Mouse (Mus musculus): ENCODE measurements around the gene Cers6. TPM values are rescaled to one million over a fixed set of nuclear protein-coding genes. Genes with fewer than 3 reads are reported as not detected.

The Cers6 gene
- polyA plus RNA-seq (2015; fragmentation: Nextera tagmentation; extraction: Ambion mirVana) = 36.7 and 40.1 TPM in 2 replicates

DNA sequence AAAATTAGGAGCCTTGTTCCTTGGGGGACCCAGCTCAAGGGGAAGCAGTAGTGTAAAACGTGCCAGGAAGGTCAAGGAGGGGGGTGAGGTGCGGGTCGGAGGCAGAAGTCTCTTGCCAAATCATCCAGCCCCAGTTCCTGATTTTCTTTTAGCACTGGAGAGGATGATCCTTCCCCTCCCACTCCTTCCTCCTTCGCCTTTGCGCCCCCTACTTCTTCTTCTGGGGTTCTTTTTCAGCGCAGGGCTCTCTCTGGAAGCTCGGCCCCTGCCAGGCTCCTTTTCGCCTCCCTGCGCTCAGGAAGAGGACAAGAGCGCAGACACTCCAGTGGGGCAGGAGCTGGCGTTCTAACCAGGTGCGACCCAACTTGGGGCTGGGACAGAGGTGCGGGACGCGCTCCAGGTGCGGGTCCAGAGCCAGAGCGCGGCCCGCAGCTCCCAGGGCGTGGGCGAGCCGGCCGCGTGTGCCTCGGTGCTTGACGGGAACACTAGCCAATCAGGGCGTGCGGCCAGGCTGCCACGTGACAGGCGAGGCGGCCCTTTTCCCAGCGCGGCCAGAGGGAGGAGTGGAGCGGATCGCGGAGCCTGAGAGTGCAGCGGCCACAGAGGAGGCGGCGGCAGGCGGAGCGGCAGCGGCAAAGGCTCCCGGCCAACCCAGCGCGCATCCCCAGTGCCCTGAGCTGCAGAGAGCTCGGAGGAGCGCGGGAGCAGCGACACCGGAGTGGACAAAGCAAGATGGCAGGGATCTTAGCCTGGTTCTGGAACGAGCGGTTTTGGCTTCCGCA lies at the start of gene Cers6:
Gene Cers6 (plus strand): TSS at position 538 of the 782 bp plus-strand sequence.
- ATAC-seq = peak; percentile 98
- H3K4me1 ChIP-seq = peaks cover 22% of the 10 kb centered on the region
- peak within 1 kb of the TSS; percentile 90 for H3K4me3 ChIP-seq
- under 1% methylated on average over 53 of the region's 53 CpGs for WGBS
- H3K9ac ChIP-seq = peak within 1 kb of the TSS; percentile 91
- peak within 1 kb of the TSS; percentile 70 for H3K4me2 ChIP-seq
- H3K9me3 ChIP-seq (replicated peaks) = no peaks in the 10 kb centered on the region
- H3K27me3 ChIP-seq = peaks cover 8% of the 10 kb centered on the region
- H3K27ac ChIP-seq = peak within 1 kb of the TSS; percentile 85
- H3K36me3 ChIP-seq (ENCODE audit: poor library complexity, severe bottlenecking) = no peaks in the 10 kb centered on the region

DNA sequence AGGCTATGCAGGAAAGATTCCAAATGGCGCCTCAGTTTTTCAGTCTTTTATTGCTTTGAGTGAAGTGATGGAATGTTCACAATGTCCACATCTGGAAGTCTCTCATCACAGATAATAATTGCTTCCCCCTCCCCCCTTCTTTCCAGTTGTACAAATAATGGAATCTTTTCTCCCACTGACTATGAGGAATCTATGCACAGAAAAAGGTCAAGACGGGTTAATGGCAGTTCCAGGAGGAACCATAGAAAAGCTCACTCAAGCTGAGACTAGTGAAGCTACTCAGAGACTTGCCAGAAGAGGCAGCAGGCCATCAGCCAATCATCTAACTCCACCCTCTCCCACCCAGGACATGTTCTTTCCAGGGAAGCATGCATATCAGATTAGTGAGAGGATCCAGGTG lies 46.8 kb upstream of the Cers6 start:
- no peaks in the 10 kb centered on the region for H3K4me1 ChIP-seq
- no peak overlapping the region for H3K4me2 ChIP-seq
- H3K36me3 ChIP-seq (ENCODE audit: poor library complexity, severe bottlenecking) = no peaks in the 10 kb centered on the region
- H3K9ac ChIP-seq = no peak overlapping the region
- 70% methylated on average over 2 of the region's 2 CpGs for WGBS
- no peak overlapping the region for H3K4me3 ChIP-seq
- no peak overlapping the region for H3K27ac ChIP-seq
- no peaks in the 10 kb centered on the region for H3K27me3 ChIP-seq
- H3K9me3 ChIP-seq (replicated peaks) = no peaks in the 10 kb centered on the region
- ATAC-seq = no peak

DNA sequence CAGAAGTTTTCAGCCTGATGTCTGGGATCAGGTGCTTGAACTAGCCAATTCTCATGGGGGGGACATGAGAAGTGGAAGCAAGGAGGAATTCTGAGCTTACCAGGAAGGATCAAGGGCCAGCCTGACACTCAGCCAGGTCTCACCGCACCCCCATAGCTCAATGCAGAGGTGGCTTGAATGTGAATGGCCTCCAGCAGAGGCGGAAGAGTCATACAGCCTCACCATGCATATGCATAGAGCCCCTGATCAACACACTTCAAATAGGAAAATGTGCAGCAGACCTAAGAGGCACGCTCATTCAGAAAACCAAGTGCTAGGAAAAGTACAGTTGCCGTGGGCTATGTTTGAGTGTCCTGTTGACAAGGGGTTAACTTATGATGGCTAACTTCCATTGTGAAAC lies 42.2 kb upstream of the Cers6 start:
- Histone ChIP-seq H3K4me2 (no peak overlapping the region), H3K27ac (no peak overlapping the region), H3K9me3 (replicated peaks) (no peaks in the 10 kb centered on the region), H3K4me3 (no peak overlapping the region), H3K36me3 (ENCODE audit: poor library complexity, severe bottlenecking) (no peaks in the 10 kb centered on the region), H3K9ac (no peak overlapping the region), H3K27me3 (no peaks in the 10 kb centered on the region), H3K4me1 (peaks cover 8% of the 10 kb centered on the region)
- 83% methylated on average over 4 of the region's 4 CpGs for WGBS
- ATAC-seq = no peak

DNA sequence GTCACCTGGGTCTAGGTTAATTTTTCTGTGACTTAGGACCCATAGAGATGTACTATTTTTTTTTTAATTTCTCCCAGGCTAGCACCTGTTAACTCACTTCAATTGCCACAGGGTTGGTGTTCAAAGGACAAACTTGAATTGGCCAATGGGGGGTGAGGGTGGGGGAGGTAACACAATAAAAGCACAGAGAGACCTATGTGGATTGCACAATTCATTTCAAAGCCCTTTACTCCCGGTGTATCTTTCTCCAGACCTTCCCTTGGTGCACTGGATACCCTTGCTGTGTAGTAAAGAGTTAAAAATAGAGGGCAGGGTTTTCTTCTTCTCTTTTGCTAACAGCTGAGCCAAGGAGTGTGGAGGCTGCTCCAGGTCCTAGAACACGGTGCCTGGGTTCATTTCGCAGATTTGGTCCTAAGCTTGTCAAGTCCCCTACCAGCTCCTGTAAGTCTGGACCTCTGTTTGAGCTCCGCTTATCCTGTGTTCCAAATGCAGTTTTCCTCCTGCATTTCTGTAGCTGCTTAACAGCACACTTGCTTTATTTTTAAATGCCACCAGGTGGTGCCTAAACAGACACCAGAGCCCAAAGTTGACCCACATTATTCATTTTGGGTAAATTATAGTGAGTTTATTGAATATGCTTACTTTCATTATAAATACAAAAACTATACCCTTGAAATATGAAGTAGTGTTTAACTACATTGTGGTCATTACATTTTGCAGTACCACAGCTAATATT lies 38.9 kb upstream of the Cers6 start:
- H3K4me2 ChIP-seq = no peak overlapping the region
- 74% methylated on average over 4 of the region's 4 CpGs for WGBS
- no peaks in the 10 kb centered on the region for H3K9me3 ChIP-seq (replicated peaks)
- H3K36me3 ChIP-seq (ENCODE audit: poor library complexity, severe bottlenecking) = no peaks in the 10 kb centered on the region
- ATAC-seq = no peak
- H3K4me1 ChIP-seq = peaks cover 8% of the 10 kb centered on the region
- no peak overlapping the region for H3K4me3 ChIP-seq
- no peak overlapping the region for H3K9ac ChIP-seq
- no peak overlapping the region for H3K27ac ChIP-seq
- no peaks in the 10 kb centered on the region for H3K27me3 ChIP-seq

DNA sequence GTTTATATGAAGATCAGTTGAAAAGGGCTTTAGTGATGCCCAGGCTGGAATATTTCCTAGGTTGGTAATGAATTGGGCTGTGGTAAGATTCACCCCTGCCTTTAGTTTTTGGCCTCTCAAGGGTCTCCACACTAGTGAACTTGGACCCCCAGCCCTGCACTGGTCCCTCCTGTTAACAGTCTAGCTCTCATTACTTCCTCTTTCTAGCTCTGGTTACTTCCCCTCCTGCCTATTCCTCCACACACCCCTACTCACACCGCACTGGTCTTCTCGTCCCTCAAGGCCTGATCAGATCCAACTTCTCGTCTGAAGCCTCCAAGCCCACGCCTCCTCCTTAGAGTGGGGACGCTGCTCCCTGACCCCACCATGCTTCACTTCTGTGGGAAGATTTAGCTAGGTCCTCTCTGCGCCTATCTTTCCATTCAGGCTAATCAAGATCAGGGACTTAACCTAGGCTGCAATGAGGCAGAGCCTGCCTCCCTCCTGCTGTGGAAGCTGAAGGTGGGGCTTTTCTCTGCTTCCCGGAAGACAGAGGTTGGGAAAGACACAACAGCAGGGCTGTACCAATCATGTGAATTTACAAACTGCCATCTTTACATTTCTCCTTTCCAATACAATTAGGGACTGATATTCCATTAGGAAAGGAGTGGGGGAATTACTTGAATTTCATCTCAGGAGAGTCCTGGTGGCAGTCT lies 35.8 kb upstream of the Cers6 start:
- no peaks in the 10 kb centered on the region for H3K36me3 ChIP-seq (ENCODE audit: poor library complexity, severe bottlenecking)
- no peak overlapping the region for H3K27ac ChIP-seq
- WGBS = 70% methylated on average over 7 of the region's 7 CpGs
- H3K4me1 ChIP-seq = peaks cover 8% of the 10 kb centered on the region
- H3K4me3 ChIP-seq = no peak overlapping the region
- H3K4me2 ChIP-seq = no peak overlapping the region
- no peak for ATAC-seq
- no peaks in the 10 kb centered on the region for H3K9me3 ChIP-seq (replicated peaks)
- H3K27me3 ChIP-seq = no peaks in the 10 kb centered on the region
- no peak overlapping the region for H3K9ac ChIP-seq

DNA sequence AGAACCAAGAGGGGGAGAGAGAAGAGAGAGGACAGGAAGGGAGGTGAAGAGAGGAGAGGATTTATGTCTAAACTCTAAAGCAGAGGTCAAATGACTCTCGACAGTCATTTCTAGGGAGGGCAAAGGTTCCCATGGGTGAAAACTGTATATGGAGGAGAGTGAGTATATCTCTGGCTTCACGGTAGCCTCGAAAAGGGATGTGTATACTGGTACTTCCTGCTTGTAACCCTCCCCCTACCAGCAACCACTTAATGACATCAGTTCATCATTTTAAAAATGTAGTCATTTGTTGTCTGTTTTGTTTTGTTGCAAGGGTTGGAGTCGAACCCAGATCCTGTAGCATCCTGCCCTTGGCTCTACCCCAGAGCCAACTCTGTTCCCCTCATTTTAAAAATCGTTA lies 17.9 kb upstream of the Cers6 start:
- no peaks in the 10 kb centered on the region for H3K27me3 ChIP-seq
- no peak overlapping the region for H3K4me2 ChIP-seq
- no peaks in the 10 kb centered on the region for H3K9me3 ChIP-seq (replicated peaks)
- no peak overlapping the region for H3K4me3 ChIP-seq
- H3K4me1 ChIP-seq = no peaks in the 10 kb centered on the region
- H3K36me3 ChIP-seq (ENCODE audit: poor library complexity, severe bottlenecking) = no peaks in the 10 kb centered on the region
- no peak overlapping the region for H3K27ac ChIP-seq
- no peak overlapping the region for H3K9ac ChIP-seq
- 91% methylated on average over 5 of the region's 5 CpGs for WGBS
- no peak for ATAC-seq

DNA sequence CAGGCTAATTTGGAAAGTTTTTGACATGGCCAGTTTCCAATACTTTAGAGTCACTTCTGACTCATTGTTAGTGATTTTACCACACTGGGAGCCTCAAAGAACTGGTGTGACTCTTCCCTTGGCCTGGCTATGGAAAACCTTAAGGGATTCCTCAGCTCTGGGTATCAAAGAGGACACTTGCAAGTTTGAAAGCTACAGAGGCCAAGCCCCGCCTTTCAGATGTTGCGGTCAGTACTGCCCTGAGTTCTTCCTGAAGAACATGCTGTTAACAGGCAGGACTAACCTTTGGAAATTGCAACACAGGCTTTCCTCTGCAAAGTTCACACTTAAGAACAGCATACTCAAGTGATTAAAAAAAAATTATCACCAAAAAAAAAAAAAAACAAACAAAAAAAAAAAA lies 16.7 kb upstream of the Cers6 start:
- H3K36me3 ChIP-seq (ENCODE audit: poor library complexity, severe bottlenecking) = no peaks in the 10 kb centered on the region
- H3K4me3 ChIP-seq = no peak overlapping the region
- no peak overlapping the region for H3K27ac ChIP-seq
- no peak overlapping the region for H3K9ac ChIP-seq
- no peak overlapping the region for H3K4me2 ChIP-seq
- no peaks in the 10 kb centered on the region for H3K27me3 ChIP-seq
- no peaks in the 10 kb centered on the region for H3K4me1 ChIP-seq
- no peaks in the 10 kb centered on the region for H3K9me3 ChIP-seq (replicated peaks)
- ATAC-seq = no peak
- WGBS = 100% methylated on average over 2 of the region's 2 CpGs

DNA sequence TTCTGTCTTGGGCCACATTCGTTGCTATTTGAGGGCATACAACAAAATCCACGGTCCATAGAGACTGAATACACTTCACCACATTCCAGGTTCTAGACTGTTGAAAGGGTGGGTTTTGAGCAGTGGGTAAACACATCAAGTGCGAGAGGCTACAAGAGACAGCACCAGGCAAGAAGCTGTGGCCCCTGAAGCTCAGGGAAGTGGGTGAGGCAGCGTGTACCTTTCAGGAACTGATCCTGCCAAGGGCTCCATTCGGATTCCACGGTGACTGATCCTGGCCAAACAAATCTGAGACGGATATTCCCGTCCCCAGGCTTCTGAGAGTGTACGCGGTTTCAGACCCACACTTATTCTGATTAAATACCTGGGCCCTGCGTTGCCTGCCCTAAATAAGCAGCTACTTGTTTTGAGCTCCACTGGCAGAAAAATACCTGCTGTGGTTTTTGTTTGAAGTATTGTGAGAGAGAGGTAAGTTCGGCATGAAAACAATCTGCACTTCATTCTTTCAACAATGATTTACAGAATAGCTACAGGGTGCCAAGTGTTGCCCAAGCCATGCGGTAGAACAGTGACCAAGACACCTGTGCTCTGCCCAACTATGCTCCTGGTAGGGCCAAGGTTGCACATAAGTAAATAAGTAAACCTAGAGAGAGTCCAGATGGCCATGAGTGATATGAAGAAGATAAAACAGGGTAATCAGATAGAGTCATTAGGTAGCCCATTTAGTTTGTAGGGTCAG lies 16.1 kb upstream of the Cers6 start:
- no peaks in the 10 kb centered on the region for H3K4me1 ChIP-seq

DNA sequence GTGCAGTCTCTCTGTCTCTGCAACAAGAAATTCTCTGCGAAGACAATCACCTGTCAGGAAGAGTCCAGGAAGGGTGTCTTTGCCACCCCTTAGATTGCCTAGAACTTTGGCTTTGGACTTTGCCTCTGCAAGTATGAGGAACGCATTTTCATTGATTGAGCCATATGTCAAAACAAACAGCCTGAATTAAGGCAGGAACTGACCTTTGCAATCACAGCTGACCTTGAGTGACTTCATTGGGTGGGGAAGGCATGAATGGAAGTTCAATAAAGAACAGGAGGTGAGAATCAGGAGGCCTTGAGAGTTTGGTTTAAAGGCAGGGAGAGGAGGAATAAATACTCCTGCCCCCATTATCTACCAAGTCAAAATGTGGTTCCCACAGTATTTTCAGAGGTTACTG lies 850 bp upstream of the Cers6 start:
- H3K36me3 ChIP-seq (ENCODE audit: poor library complexity, severe bottlenecking) = no peaks in the 10 kb centered on the region
- no peak overlapping the region for H3K27ac ChIP-seq
- no peak for ATAC-seq
- H3K4me3 ChIP-seq = peak overlapping the region; percentile 90
- H3K9me3 ChIP-seq (replicated peaks) = no peaks in the 10 kb centered on the region
- peaks cover 22% of the 10 kb centered on the region for H3K4me1 ChIP-seq
- no peak overlapping the region for H3K9ac ChIP-seq
- H3K4me2 ChIP-seq = peak overlapping the region; percentile 70
- peaks cover 8% of the 10 kb centered on the region for H3K27me3 ChIP-seq
- 72% methylated on average over 2 of the region's 2 CpGs for WGBS

More for the DNA sequence above, 16.1 kb upstream of the Cers6 start:
- no peak overlapping the region for H3K4me2 ChIP-seq
- no peak for ATAC-seq
- no peaks in the 10 kb centered on the region for H3K27me3 ChIP-seq
- no peak overlapping the region for H3K27ac ChIP-seq
- WGBS = 87% methylated on average over 13 of the region's 13 CpGs
- H3K9me3 ChIP-seq (replicated peaks) = no peaks in the 10 kb centered on the region
- H3K4me3 ChIP-seq = no peak overlapping the region
- no peak overlapping the region for H3K9ac ChIP-seq
- H3K36me3 ChIP-seq (ENCODE audit: poor library complexity, severe bottlenecking) = no peaks in the 10 kb centered on the region

DNA sequence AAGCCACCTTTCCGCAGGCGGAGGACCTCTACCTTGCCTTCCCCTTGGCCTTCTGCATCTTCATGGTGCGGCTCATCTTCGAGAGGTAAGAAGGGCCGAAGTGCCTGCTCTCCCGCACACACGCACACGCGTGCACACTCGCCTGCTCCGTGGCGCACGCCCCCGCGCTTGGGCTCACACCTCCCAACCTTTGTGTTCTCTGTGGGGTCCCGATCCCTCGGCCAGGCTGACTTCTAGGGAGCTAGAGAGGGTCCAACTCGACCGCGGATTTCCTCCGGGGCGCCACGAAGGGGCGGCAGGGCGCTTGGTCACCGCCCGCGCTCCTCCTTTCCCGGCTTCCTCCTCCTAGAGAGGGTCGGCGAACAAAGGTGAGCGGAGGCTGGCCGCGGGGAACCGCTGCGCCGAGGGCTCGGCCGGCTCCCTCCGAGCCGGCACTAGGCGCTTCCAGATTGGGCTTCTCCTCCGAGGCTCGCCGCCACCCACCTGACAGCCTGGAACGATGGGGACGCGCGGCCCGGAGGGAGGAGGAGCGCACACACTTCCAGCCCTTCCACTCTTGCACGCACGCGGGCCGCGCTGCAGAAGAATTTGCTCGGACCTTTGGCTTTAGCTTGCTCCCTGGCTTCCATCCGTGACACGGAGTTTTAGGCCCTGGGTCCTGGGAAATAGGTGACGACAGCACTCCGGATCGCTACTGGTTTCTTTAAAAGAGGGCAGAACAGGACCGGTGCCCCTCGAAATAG lies 651 bp downstream of the Cers6 start:
- peak overlapping the region; percentile 70 for H3K4me2 ChIP-seq

More for the DNA sequence above, 651 bp downstream of the Cers6 start:
- Histone ChIP-seq H3K27ac (peak overlapping the region; percentile 85), H3K36me3 (ENCODE audit: poor library complexity, severe bottlenecking) (no peaks in the 10 kb centered on the region), H3K4me3 (peak overlapping the region; percentile 90), H3K27me3 (peaks cover 8% of the 10 kb centered on the region), H3K9ac (peak overlapping the region; percentile 91), H3K4me1 (peaks cover 22% of the 10 kb centered on the region), H3K9me3 (replicated peaks) (no peaks in the 10 kb centered on the region)
- 0% methylated on average over 51 of the region's 64 CpGs for WGBS
- peak; percentile 66 for ATAC-seq
